Mouse (Mus musculus) urinary bladder, postnatal 14 days (tissue): ENCODE data around the gene Nbr1.
A peak's percentile ranks its signal among the peaks of the same experiment; 100 is the strongest.

Source experiments
- DNase-seq: peaks from one replicate; pipeline ENCODE4 v3.0.0; 2021; ENCODE audit warnings: low spot score

Nbr1 gene

GRCm38 (mm10) chr11:101551751-101552475 lies at the start of gene Nbr1, which contains the start of gene Brca1:
Gene Nbr1 (plus strand): TSS chr11:101552149.
Gene Brca1 (minus strand): TSS chr11:101551955.
- peak; percentile 93 for DNase-seq

DNA sequence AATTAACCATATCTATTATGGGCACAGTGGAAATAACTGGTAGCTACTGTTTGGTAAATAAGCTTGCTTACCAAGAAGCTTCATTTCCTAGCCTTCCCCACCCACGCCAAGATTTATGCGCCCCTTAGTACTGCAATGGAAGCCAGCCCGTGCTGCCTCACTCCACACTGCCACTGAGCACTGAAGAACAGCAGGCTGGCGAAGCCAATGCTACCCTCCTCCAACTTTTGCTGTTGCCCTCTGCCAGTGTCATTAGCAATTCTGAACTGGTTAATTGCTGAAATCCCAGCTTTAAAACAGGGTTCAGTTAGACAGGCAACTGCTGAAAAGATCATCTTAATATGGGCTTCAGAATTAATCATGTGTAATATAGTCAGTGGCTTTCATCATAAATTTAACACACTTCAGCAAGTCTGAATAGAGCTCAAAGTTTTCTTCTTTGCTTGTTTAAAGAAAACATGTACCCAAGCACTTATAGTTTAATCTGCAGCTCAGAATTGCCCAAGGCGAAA lies 45.6 kb upstream of the Nbr1 start:
- no peak for DNase-seq

DNA sequence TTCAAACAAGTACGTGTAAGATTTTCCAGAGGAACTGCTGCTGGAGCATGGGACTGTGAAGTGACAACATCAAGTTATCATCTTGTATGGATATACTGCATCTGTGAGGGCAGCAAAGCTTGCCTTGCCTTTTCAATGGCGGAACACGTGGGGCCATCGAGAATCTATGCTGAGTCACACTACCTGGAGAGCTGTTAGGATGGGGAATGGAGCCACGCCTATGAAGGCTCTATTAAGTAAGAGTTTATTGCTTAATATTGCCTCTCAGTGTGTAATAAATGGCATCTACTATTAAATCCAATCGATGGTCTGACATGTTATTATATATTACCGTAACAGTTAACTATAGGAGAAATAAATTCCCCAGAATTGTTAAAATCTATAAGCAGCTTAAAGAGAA lies 44.9 kb upstream of the Nbr1 start:
- DNase-seq = no peak

- DNase-seq = no peak
Measured at GRCm38 (mm10) chr11:101518937-101519336, 33.0 kb upstream of the Nbr1 start.

- no peak for DNase-seq
Measured at GRCm38 (mm10) chr11:101519364-101519763, 32.6 kb upstream of the Nbr1 start.

- no peak for DNase-seq
Measured at GRCm38 (mm10) chr11:101524446-101524845, 27.5 kb upstream of the Nbr1 start.

GRCm38 (mm10) chr11:101525056-101525455 lies 26.9 kb upstream of the Nbr1 start:
- DNase-seq = no peak

GRCm38 (mm10) chr11:101525936-101526595 lies 25.9 kb upstream of the Nbr1 start:
- DNase-seq = peak; percentile 41

GRCm38 (mm10) chr11:101526686-101527085 lies 25.3 kb upstream of the Nbr1 start:
- DNase-seq = no peak

DNA sequence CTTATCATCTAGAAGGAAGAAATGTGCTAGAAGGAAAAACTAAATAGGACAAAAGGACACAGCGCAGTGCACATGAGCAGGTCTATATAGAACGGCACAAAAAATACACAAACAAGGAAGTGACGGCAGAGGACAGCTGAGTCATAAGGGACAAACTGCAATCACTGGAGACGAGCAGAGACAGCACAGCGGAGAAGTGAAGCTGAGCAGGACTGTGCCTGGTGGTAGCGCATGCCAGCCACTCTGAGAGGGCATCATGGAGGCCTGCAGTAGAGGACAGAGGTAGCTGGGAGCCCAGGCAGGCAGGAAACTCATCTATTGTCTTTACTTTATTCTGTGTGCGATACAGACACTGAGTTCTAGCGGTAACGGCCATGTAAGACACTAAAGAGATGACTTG lies 8.4 kb upstream of the Nbr1 start:
- no peak for DNase-seq

DNA sequence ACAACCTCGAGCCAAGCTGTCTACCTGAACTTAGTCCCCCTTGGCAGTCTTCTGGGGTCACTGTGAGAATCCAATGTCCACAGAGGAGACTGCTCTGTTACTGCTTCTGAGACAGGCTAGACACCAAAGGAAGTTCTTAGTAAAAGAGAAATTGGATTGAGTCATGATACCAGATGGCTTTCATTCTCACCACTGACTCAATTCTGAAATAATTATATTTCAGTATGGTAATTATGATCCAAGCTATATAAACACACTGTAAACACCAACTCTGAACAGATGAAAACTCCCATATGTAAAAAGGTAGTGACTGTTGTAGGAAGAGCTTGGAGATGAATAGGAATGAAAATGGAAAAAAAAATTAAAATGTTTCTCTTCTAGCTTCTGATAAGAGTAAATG lies 7.8 kb upstream of the Nbr1 start:
- DNase-seq = no peak

- DNase-seq = no peak
Measured at GRCm38 (mm10) chr11:101548526-101548925, 3.4 kb upstream of the Nbr1 start.

- peak; percentile 96 for DNase-seq
Measured at GRCm38 (mm10) chr11:101552476-101553300, 739 bp downstream of the Nbr1 start.

DNA sequence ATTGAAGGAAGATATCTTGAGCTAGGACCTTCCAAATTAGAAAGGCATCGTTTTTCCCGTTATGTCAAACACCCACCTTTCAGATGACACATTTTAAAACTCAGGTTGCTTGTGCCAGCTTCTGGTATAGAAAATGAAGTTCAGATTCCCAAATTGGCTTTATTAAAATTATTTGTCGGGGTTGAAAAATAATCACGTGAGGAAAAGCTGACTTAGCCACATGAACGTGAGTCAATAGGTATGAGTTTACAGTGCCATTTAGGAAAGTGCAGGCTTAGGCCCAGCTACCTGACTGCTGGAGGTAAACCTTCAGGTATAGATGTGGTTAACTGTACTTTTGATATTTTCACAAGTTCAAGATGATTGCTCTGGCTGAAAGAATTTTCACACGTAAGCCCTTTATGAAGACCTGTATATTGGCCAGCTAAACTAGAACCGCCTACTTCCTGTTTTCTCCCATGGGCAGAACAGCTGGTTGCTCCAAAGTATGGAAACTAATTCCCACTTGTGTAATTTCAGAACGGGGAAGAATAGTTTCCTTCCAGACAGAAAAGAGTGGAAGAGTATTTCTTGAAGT lies 1.5 kb downstream of the Nbr1 start:
- DNase-seq = no peak

GRCm38 (mm10) chr11:101556541-101556940 lies 4.6 kb downstream of the Nbr1 start:
- no peak for DNase-seq

DNA sequence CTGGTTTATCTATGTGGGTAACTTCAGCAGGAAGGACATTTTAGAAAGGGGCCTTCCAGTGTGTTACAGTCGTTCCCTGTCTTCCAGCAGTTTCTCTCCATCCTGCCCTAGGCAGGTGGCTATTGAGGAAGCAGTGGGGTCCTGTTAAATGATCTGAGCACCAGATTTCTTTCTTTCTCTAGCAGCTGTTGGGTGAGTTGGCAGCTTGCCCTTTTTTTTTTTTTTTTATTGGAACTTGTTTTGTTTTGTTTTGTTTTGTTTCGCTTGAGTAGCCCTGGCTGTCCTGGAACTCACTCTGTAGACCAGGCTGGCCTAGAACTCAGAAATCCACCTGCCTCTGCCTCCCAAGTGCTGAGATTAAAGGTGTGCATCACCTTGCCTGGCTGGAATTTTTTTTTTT lies 5.0 kb downstream of the Nbr1 start:
- no peak for DNase-seq

DNA sequence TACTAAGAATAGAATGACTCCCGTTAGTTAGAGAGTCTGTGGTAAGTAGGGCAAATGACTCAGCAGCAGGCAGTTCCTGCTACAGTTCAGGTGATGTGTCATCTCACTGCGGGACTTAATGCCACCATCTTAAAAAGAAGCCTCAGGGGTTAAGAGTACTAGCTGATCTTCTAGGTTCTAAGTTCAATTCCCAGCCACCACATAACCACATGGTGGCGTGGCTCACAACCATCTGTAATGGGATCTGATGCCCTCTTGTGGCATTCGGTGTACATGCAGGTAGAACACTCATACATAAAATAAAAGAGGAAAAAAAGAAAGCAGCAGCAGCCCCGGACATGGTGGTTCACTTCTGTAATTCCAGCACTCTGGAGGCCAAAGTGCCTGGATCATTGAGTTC lies 10.4 kb downstream of the Nbr1 start:
- peak; percentile 50 for DNase-seq

GRCm38 (mm10) chr11:101568421-101568820 lies 16.5 kb downstream of the Nbr1 start:
- DNase-seq = no peak

GRCm38 (mm10) chr11:101576116-101576515 lies 24.2 kb downstream of the Nbr1 start:
- no peak for DNase-seq

DNA sequence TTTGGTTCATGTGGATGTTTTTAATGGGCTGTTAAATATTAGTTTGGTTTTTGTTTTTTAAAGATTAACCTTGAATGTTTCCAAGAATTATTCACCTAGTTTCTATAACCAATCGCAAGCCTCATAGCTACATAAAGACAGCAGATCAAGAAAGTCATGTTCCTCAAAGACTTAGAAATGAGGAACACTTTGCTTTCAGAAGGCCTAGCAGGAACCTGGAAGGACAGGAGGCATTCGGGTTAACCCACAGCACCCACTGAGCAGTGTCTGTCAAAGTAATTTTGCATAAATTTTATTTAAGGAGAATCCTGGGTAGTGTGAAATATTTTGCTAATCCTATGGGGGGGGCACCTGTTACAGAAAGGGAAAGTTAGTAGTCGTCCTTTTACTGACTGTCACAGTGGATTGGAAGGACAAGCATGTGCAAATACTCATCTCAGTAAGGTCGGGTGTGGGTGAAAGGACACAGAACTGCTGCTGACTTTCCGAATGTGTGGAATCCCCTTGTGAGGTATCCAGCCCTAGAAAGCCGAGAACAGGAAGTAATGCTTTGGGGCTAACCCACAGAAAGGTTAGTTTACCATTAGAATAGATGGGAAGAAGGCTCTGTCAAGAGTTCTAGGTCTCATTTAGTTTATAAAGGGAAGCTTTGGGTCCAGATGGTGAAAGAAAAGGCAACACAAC lies 29.3 kb downstream of the Nbr1 start:
- no peak for DNase-seq
